Mouse (Mus musculus) mouse trophoblast stem cell (cell line): ENCODE data around the gene Ptpro.
"Not testable (repeated sequence)": the region's sequence is repeated elsewhere in the genome, so short reads cannot be mapped to it uniquely, and the experiment has no call there.

Experiments used
- in situ Hi-C, 2 experiments: fragments of 300-500 bp; cut with MseI, MboI; formaldehyde crosslinking; loops; 2 replicates in 1 of 2; 3 replicates in 1 of 2; pipeline ENCODE4 v1.15.1; 2025

Gene Ptpro

DNA sequence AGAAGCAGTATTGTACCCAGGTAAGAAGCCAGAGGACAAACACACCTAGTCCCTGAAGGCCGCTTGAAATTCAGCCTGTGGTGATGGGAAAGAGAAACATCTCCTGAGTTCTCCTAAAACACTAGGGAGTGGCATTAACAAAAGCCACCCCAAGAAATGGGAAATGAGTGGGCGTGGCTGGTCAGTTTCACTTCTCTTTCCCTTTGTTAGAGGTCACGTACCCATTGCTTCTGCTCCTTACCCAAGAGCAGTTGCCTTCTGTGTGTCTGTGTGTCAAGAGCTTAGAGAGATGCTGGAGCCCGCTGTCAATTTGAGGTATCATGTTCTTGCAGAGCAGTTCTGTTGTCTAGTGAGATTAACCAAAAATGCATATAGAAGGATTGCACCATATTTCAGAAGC, 134.2 kb downstream of the Ptpro start:
- in situ Hi-C loops: no loop called here

DNA sequence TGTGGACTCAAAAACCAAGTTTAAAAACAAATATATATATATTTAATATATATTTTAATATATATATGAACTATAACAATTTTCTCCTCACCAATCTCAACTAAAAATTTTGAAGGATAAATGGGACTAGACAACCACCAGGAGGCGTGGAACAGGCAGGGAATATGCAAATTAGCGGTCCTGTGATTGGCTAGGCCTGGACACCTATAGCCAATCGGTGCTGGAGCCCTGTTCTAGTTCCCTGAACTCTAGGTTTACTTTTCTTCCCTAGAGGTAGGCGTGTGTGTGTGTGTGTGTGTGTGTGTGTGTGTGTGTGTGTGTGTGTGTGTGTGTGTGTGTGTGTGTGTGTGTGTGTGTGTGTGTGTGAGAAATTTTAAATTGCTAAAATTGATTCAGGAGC, 134.8 kb downstream of the Ptpro start:
- in situ Hi-C loops: no loop called here

DNA sequence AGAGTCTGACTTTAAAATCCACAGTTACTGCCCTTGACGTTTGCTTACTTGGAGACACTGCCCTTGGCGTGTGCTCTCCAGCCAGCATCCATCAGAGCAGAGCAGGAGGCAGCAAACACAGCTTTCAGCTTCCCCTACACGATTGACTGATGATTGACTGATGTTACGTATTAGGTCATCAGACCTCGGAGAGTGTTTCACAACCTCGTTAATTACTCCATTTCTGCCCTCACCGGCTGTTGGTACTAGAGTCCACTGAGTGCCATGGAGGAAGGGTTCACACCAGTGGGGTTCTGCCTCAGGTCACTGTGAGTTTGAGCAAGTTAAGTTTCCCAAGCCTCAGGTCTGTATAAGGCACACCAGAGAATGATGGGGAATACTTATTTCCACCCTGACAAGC, 143.0 kb downstream of the Ptpro start:
- in situ Hi-C loops: no loop called here

DNA sequence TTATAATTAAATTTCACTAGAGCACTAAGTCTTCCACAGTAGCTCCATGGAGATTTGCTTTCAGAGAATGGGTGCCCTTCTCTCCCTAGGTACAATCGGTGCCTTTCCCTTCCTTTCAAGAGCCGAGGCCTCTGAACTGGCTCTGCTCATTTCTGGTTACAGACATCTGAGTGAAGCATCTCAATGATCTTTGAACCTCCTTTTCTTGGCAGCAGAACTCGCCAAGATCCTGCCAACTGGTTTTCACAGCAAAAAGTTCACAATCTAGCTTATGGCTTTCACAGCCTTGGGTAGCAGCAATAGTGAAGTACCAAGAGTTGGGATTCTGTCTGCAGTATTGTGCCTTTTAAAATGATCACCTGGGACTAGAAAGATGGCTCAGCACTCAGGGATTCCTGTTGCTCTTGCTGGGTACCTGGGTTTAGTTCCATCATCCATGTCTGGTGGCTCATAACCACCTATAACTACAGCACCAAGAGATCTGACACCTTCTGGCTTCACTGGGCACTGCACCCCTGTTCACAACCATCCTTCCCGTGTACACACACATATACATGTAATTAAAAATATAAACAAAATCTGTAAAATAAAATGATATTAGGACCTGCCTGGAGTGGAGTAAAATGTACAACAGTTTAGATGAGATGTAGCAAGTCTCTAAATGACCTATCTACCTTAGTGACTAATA, 144.1 kb downstream of the Ptpro start:
- in situ Hi-C loops: no loop called here

DNA sequence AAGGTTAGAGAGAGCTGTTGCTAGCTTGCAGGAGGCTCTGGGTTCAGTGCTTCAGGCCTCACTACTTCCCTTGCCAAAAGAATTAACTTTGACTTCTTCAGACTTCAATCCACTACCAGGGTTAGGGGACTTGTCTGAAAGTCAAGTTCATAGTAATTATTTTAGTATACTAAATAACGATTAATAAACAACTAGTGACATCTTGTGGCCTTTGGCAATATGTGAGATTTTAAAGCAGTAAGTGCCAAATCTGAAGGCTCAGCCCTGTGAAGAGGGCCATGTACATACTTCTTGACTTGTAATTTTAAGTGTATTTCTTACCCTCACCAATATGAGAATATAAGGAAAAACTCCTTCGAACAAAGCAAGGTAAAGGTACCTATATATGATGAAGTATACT, 145.2 kb downstream of the Ptpro start:
- in situ Hi-C loops: no loop called here

DNA sequence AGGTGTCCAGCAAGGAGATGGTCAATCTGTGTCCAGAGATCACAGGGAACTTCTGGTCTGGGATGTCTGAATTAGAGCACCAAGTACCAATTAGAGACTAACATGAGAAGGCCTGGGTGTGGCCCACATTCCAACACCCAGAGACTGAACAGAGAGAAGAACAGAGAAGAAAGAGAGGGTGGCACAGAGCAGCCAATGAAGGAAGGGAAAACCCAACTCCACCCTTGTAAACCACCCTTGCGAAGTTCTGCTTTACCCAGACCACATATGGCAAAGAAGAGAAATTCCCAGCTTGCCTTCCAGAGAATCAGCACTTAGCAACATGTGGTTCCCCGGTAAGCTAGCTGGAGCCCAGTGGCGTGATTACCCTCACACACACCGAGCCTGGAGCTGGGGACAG, 152.1 kb downstream of the Ptpro start:
- in situ Hi-C loops: no loop called here

DNA sequence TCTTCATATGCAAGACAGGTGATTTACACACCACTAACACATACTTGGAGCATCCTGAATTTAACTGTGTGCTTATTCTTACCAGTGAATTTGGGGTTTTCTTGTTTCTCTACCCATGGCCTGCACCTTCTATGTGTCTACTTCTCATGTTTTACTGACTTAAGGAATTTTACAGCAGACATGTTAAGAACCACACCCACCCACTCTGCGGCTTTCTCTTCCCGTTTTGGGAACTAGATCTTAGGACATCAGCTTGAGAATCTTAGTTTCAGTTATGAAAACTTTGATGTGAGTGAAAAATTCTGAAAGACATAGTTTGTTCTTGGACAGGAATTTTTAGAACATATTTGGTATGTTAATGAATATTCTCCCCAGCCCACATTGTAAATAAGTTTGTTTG, 153.6 kb downstream of the Ptpro start:
- in situ Hi-C loops: no loop called here

DNA sequence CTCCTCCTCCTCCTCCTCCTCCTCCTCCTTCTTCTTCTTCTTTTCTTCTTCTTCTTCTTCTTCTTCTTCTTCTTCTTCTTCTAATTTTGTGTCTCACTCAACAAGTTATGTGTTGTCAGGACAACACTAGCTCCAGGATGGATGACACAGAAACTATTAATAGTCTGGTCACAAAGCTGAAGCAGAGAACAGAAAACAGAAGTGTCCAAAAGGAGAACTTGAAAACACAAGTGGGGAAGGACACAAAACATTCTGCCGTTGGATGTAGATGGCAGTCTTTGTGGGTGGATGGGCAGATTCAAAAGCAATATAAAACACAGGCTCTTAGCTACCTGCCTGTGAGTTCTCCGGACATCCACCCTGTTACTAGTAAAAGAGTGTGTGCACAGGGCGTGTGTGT, 158.4 kb downstream of the Ptpro start:
- in situ Hi-C loops: no loop called here

DNA sequence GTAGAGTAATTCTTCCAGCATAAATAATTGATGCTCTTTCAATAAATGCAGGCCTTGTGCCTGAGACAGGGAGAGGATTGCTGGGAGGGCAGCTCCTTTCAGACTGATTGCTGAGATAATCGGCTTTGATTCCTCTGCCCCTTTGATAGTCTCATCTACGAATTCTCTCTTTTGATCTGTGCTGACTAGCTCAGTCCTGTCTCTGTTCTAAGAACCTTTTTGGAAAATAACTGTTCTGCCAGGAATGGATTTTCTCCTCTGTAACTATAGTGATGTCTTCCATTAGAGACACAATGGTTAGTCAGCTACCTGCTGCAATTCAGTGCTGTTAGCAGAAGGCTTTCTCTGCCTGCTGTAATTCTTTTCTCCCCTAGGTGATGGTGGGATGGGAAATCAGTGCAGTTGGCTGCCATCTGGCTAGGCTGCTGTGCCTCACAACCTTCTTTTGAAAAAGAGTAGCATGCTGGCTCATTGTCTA, 159.8 kb downstream of the Ptpro start:
- in situ Hi-C loops: no loop called here

DNA sequence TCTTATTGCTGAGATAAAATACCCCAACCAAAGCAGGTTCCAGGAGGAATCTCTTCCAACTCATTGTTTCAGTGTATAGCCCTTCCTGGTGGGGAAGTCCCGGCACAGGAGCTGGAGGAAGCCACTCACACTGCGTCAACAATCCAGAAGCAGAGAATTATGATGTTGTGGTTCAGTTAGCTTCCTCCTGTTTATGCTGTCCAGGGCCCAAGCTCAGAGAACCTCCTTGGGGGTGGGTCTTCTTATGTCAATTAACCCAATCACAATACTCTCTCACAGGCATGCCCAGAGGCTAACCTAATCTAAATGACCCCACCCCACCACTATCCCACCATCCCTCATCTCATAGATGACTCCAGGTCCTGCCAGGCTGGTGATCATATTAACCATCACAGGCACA, 160.9 kb downstream of the Ptpro start:
- in situ Hi-C loops: no loop called here

DNA sequence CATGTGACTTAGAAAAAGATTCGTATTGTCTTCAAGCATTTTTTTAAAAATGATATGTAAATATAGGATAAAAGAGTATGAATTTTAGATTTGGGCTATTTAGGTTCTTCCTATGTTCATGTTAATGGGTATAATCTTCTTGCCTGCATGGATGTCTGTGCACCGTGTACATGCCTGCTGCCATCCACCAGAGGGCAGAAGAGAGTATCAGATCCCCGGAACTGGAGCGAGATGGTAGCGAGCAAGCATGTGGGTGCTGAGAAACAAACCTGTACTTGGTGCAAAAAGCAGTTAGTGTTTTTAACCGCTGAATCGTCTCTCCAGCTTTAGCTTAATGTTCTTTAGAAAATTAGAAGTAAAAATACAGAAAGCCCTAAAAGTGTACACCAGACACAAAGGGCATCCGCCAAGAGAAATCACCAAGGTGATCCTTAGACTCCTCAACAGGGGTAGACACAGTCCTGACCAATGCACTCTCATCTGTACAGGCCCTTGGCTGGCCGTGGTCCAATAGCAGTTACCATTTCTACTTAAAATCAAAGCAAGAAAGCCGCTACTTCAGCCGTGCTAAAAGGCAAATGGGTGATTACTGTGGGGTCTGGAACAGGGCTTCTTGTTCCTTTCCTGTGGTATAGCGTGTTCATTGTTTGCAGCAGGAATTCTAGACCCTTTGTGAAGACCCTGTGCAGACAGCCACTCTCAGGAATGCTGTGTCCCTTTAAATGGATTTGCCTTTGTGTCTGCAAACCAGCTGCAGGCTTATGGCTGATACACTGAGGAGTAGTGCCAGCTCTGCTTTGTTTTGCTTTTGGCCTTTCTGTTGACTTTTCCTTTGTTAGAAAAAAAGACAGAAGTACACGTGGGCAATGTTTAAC, 162.6 kb downstream of the Ptpro start:
- in situ Hi-C loops: no loop called here

DNA sequence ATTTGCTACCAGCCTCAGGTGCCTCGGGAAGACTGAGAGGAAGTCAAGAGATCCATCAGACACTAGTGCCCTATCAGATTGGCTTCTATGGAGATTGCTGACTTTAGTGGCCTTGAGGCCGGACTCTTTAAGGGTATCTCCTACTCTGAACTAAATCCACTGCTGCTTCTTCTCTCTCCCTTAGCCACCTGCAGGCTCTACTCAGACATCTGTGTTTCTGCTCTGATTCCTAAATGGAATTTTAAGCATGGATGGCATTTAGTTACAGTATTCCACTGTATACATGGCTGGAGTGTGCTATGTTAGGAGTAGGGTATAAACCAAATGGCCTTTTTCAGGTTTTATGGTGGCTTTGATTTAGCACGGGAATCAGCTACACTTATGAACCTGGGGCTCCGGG, 170.7 kb downstream of the Ptpro start:
- in situ Hi-C loops: no loop called here

DNA sequence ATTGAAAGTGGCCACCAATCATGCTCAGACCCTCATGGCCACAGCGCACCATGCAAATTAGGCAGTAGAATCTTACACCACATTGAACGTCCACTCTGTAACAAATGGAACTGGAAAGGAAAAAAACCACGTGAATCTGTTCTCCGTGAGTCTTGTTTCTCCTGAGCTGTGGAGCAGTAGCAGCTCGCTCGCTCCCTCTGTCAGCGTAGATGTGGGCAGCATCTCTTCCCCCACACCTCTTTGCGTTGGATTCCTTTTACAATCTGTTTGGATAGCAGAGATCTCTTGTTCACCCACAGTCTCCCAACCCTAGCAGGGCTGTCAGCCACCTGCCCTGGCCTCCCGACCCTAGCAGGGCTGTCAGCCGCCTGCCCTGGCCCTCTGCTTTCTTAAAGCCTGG, 171.7 kb downstream of the Ptpro start:
- in situ Hi-C loops: no loop called here

DNA sequence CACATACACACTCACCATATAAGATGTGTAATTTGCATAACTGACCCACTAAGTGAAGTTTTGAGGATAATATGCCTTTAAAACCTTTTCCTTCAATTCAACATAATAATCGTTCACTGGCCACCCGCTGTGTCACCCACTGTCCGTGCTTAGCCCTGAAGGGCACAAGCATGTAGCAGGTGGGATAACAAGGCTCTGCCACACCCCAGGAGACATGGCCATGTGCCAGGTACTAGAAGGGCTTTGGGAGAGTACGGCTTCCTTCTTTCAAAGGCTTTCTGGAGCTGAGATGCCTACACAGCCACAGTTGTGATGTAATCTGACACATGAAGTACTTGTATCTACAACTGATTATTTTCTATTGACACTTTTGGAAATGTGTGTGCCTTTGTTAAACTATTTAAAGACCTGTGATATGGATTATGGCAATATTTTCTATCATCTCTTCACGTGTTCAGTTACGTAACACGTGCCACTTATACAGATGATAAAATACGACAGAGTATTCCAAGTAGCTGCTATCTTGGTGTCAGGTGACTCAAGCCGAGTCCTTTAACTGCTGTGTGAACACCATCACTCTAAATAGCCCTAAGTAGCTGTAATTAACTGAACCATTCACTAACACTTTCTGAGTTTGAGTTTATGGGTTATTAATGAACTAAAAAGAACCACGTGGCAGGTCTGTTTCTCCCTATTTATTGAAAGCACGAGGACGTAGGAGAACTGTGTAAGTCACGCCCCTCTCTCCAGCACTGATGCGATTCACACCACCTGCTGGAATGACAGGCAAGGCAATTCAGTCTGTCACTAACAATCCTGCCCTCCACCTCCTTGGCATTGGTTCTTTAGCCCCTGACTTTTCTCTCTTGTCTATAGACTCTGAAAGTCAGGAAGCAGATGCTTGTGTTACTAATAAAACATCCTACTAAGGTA, 173.6 kb downstream of the Ptpro start:
- in situ Hi-C loops: no loop called here

DNA sequence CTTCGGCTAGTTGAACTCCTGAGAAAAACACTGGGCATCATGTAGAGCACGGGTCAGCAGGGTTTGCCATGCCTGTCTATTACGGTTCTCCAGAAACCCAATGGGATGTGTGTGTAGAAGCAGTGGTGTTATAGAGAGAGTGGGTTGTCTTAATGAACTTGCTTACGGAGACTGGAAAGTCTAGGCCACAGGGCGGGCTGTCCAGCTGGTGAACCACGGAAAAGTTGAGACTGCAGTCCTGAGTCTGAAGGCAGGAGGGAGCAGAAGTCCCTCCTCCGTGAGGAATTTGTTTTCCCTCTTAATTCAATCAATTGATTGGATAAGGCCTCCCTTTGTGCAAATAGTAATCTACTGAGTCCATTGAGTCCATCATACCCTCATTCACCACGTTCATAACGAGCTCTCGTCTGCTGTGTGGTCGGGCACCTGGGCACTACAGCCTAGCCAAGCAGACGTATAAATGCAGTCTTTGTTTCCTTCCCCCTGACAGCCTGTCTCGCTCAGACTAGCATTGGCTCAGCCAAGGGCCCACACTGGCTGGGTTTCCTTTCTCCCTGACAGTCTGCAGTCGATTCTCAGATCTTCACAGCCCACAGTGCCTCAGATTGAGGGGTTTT, 181.5 kb downstream of the Ptpro start:
- in situ Hi-C loops: no loop called here

DNA sequence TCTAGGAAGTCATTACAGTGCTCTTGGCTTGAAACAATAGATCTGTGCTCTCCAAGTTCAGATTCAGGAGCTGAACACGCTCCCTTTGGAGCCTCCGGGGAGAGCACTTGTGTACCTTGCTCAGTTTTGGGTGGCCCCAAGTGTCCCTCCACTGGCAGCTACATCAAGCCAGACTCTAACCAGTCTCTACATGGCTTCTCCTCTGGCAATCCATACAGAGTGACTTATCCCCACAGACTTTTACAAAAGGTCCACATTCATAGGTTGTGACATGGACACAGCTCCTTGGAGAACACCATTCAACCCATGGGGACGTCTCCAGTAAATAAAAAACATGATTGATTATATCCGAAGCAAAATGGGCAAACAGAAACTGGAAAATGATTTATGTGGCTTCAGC, 185.4 kb downstream of the Ptpro start:
- in situ Hi-C loops: no loop called here

DNA sequence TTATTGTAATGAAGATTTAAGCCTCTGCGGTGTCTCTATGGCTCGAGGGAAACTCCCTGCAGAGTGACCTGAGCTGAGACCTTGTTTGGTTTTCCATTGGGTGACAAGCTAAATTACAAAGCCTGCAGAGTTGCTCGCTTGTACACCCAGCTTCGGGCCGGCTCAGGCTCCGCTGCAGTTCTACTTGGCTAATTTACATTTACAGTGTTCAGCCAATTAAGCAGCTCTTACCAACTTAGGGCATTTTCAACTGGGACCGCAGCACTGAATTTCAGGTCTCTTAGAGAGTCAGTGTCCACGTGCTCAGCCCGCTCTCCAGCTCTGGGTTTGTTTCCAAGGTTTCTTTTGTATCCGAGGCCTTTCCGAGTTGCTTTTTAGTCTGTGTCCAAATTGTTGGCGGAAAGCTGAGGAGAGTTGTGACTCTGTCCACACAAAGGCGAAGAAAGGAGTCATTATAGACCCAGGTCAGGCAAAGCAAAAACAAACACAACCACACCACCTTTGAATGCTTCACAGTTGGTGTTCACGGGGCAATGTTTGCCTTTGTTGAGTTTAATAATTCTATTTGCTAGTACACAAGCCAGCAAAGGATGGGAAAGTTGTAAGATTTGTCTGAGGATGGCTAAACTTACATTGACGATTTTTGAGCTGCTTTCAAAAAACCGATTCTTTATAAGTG, 185.9 kb downstream of the Ptpro start:
- in situ Hi-C loops: no loop called here

DNA sequence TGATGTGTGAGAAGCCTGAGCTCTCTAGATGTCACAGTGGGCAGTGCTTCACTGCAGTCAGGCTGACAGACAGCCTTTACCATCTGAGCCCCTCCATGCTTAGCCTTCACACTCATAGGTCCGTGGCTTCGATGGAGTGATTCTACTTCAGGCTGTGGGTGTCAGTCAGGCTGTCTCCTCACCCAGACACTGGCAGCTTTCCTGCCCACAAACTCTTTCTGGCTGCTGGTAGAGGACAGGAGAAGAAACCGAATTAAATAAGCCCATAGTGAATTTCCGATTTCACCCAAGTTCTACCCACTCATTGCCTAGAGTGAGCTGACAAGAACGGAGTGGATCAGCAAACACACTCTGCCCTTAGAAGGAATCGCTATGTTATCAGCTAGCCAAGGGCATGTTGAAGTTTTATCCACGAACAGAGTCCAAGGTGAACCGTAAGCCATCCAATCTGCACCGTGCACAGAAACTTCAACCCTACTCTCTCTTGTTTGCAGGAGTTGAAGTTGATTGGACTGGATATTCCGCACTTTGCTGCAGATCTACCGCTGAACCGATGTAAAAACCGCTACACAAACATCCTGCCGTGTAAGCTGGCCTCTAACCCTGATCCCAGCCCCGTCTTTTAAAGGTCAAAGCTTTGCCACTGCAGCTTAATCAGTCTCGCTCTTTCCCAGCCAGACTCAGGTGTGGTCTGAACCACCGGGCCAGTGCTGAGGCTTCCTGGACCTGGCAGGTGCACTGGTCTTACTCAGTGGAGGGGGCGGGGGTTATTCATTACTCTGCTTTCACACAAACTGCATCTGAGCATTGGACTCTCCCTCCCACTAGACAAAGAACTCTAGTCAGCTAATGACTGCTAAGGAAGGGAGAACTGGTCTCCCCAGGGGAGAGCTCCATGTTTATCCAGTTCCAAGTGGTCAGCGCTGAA, 188.7 kb downstream of the Ptpro start:
- in situ Hi-C loops: no loop called here

DNA sequence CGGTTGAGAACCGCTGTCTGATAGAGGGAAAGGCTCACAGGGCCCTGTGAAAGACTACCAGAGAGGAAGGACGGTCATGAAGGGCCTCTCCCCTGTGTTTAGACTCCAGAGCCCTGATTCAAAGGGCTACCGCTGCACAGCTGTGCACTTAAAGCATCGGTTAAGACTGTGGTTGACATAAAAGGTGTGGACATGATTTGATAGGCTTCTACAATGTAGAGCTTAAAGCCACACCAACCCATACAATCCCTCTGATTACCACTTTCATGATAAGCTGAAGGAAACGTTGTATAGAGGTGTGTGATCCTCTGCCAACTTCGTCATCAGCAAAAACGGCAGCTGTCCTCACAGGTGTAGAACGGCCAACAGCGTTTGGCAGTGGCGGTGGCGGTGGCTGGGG, 191.0 kb downstream of the Ptpro start:
- in situ Hi-C loops: no loop called here

DNA sequence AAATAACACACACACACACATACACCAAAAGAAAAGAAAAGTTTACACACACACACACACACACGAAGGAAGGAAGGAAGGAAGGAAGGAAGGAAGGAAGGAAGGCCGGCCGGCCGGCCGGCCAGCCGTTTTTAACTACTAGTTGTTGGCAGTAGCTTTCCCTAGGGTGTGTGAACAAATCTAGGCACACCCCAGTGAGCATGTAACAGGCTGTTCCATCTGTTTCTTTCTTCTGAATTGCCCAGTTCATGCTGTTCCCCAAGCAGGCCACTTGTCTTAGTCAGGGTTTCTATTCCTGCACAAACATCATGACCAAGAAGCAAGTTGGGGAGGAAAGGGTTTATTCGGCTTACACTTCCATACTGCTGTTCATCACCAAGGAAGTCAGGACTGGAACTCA, 194.0 kb downstream of the Ptpro start:
- in situ Hi-C loops: not testable (repeated sequence)
